Mouse (Mus musculus) thymus, postnatal 36 days (tissue): ENCODE results near the gene Kdf1.

Source experiments
- DNase-seq, 2 experiments: peaks; one replicate each; pipeline ENCODE4 v3.0.0; 2022; ENCODE audit warnings: mixed read lengths in 2 of 2

The Kdf1 gene

GRCm38 (mm10) chr4:133518601-133519368 lies at the start of gene Kdf1:
TSS of gene Kdf1 (plus strand) at chr4:133518963.
- peak in 1 of 2 experiments; percentile 27 for DNase-seq

GRCm38 (mm10) chr4:133469122-133469521 lies 49.6 kb upstream of the Kdf1 start:
- no peak for DNase-seq

GRCm38 (mm10) chr4:133471135-133471821 lies 47.5 kb upstream of the Kdf1 start:
- DNase-seq: no peak

GRCm38 (mm10) chr4:133473833-133474232 lies 44.9 kb upstream of the Kdf1 start:
- no peak for DNase-seq

- peak; percentile 89 to 93 for DNase-seq
Measured at GRCm38 (mm10) chr4:133479458-133480184, 39.1 kb upstream of the Kdf1 start, which contains the start of gene Tent5b. TSS of gene Tent5b (plus strand) at chr4:133480132.

GRCm38 (mm10) chr4:133480185-133480537 lies 38.6 kb upstream of the Kdf1 start:
- no peak for DNase-seq

- no peak for DNase-seq
Measured at GRCm38 (mm10) chr4:133480754-133481153, 38.0 kb upstream of the Kdf1 start.

GRCm38 (mm10) chr4:133481488-133481887 lies 37.3 kb upstream of the Kdf1 start:
- no peak for DNase-seq

GRCm38 (mm10) chr4:133482479-133482878 lies 36.3 kb upstream of the Kdf1 start:
- no peak for DNase-seq

GRCm38 (mm10) chr4:133484266-133485025 lies 34.3 kb upstream of the Kdf1 start:
- no peak for DNase-seq

GRCm38 (mm10) chr4:133485691-133486425 lies 32.9 kb upstream of the Kdf1 start:
- no peak for DNase-seq

- no peak for DNase-seq
Measured at GRCm38 (mm10) chr4:133486673-133487357, 31.9 kb upstream of the Kdf1 start.

- no peak for DNase-seq
Measured at GRCm38 (mm10) chr4:133488619-133489392, 30.0 kb upstream of the Kdf1 start.

GRCm38 (mm10) chr4:133489489-133490245 lies 29.1 kb upstream of the Kdf1 start:
- DNase-seq: no peak

GRCm38 (mm10) chr4:133491800-133492199 lies 27.0 kb upstream of the Kdf1 start:
- DNase-seq: no peak

GRCm38 (mm10) chr4:133493895-133494294 lies 24.9 kb upstream of the Kdf1 start:
- no peak for DNase-seq

GRCm38 (mm10) chr4:133494432-133494831 lies 24.3 kb upstream of the Kdf1 start:
- DNase-seq: peak; percentile 81 to 87

- no peak for DNase-seq
Measured at GRCm38 (mm10) chr4:133494867-133495266, 23.9 kb upstream of the Kdf1 start.

GRCm38 (mm10) chr4:133495711-133496110 lies 23.1 kb upstream of the Kdf1 start:
- no peak for DNase-seq
